ENCODE assay signal across 30 mouse cellular contexts in the genomic region with DNA sequence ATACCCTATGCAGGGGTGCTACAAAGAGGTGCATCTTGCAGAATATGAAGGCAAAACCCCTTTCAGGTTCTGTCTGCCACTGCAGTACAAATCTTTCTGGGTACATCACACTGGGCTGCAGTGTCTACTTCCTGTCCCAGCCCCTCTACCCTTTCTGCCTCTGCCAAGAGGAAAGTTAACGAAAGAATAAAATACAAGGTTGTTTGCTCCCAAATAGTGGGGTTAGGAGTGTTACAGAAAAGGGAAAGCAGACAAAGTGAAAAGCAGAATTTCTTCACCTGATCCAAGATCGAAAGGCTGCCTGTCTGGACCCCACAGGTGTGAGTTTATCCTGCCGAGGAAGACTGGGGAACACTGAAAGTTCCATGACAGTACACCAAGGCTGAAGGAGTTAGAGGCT.
"Had no signal": no experiment of that assay in that cellular context is flagged by ENCODE, and none has a peak within 500 bp of the region (broad histone marks: within the 10 kb centered on the region; RNA-seq: fewer than 3 reads in every experiment).

No protein-coding gene starts in this region.

- H3K4me1 ChIP-seq: limb, embryonic 10.5 days; limb, embryonic 12.5 days; limb, embryonic 13.5 days; limb, embryonic 15.5 days; lung, embryonic 15.5 days had no signal

- H3K36me3 ChIP-seq: limb, embryonic 10.5 days; limb, embryonic 12.5 days; limb, embryonic 13.5 days; limb, embryonic 15.5 days; liver, embryonic 12.5 days; liver, embryonic 13.5 days; liver, embryonic 15.5 days; lung, embryonic 15.5 days; midbrain, embryonic 10.5 days; midbrain, embryonic 12.5 days; midbrain, embryonic 13.5 days; midbrain, embryonic 15.5 days; neural tube, embryonic 12.5 days had no signal

- H3K9ac ChIP-seq: limb, embryonic 12.5 days; limb, embryonic 13.5 days; limb, embryonic 15.5 days; liver, embryonic 12.5 days; liver, embryonic 13.5 days; liver, embryonic 14.5 days; liver, embryonic 15.5 days; liver, postnatal 0 days; lung, embryonic 14.5 days; lung, embryonic 15.5 days; midbrain, embryonic 12.5 days; midbrain, embryonic 13.5 days; midbrain, embryonic 15.5 days; neural tube, embryonic 12.5 days had no signal

- H3K9me3 ChIP-seq: limb, embryonic 10.5 days; limb, embryonic 12.5 days; limb, embryonic 13.5 days; limb, embryonic 15.5 days; liver, embryonic 12.5 days; liver, embryonic 13.5 days; liver, embryonic 15.5 days; lung, embryonic 15.5 days; megakaryocyte, embryonic 14.5 days; midbrain, embryonic 10.5 days; midbrain, embryonic 12.5 days; midbrain, embryonic 13.5 days; midbrain, embryonic 15.5 days; neural tube, embryonic 12.5 days had no signal

- DNase-seq: left cerebral cortex, postnatal 4 days; liver; liver, embryonic 13.5 days; liver, postnatal 0 days; lung, adult 18-20 months; lung, adult 2 months; lung, embryonic 14.5 days; lung, postnatal 10 days; lung, postnatal 14 days; lung, postnatal 36 days; lung, postnatal 4 days had no signal

- H3K4me2 ChIP-seq: limb, embryonic 12.5 days; limb, embryonic 13.5 days; limb, embryonic 15.5 days; liver, embryonic 11.5 days; liver, embryonic 12.5 days; liver, embryonic 13.5 days; liver, embryonic 15.5 days; lung, embryonic 14.5 days; lung, embryonic 15.5 days; midbrain, embryonic 12.5 days; midbrain, embryonic 13.5 days; midbrain, embryonic 15.5 days; neural tube, embryonic 12.5 days had no signal

- H3K27ac ChIP-seq: limb, embryonic 10.5 days; limb, embryonic 12.5 days; limb, embryonic 13.5 days; limb, embryonic 15.5 days; liver, embryonic 12.5 days; liver, embryonic 13.5 days; liver, embryonic 14.5 days; liver, embryonic 15.5 days; lung, embryonic 15.5 days; macrophage; midbrain, embryonic 10.5 days; midbrain, embryonic 12.5 days; midbrain, embryonic 15.5 days; neural tube, embryonic 12.5 days had no signal

- H3K27me3 ChIP-seq: limb, embryonic 12.5 days; limb, embryonic 13.5 days; limb, embryonic 15.5 days; liver, embryonic 12.5 days; liver, embryonic 13.5 days; liver, embryonic 15.5 days; lung, embryonic 15.5 days; midbrain, embryonic 12.5 days; midbrain, embryonic 13.5 days; midbrain, embryonic 15.5 days; neural tube, embryonic 12.5 days had no signal

- H3K4me3 ChIP-seq: limb, embryonic 10.5 days; limb, embryonic 12.5 days; limb, embryonic 13.5 days; limb, embryonic 15.5 days; liver, embryonic 12.5 days; liver, embryonic 13.5 days; liver, embryonic 15.5 days; lung, embryonic 15.5 days; megakaryocyte, embryonic 14.5 days; midbrain, embryonic 10.5 days; midbrain, embryonic 12.5 days; midbrain, embryonic 13.5 days; midbrain, embryonic 15.5 days; myocyte; neural tube, embryonic 12.5 days had no signal

- ATAC-seq: liver, embryonic 12.5 days; liver, postnatal 0 days; lung, postnatal 0 days; midbrain, embryonic 16.5 days had no signal
